Comparison of ENCODE assay signal across 19 mouse cellular contexts in genomic region chr10:68587416-68588040, GRCm38 (mm10). TPM values are rescaled to one million over a fixed set of nuclear protein-coding genes. Genes with fewer than 3 reads are reported as not detected.
DNase-seq lines count a peak whose midpoint lies in the region; ATAC-seq and TF ChIP-seq lines count a peak whose summit lies in the region.
"Had no signal": no experiment of that assay in that cellular context is flagged by ENCODE, and none has a peak within 500 bp of the region (broad histone marks: within the 10 kb centered on the region; RNA-seq: fewer than 3 reads in every experiment).

No protein-coding gene starts in this region.

- H3K4me3 ChIP-seq in limb, embryonic 14.5 days (replicated peaks; ENCODE audit: low read length): no peak overlapping the region
- H3K4me3 ChIP-seq in limb, embryonic 10.5 days: no peak overlapping the region
- H3K4me3 ChIP-seq: embryonic facial prominence, embryonic 12.5 days; gastrocnemius, adult 2 months; hindbrain, embryonic 10.5 days; intestine, embryonic 15.5 days had no signal

- TF ChIP-seq POLR2A in limb, embryonic 14.5 days (IDR thresholded peaks at IDR 0.05; ENCODE audit: borderline replicate concordance, extremely low read depth, insufficient read depth, insufficient read length): no peak

- no peaks in the 10 kb centered on the region for H3K9me3 ChIP-seq in limb, embryonic 14.5 days (ENCODE audit: control insufficient read depth, low read length)
- no peaks in the 10 kb centered on the region for H3K9me3 ChIP-seq in limb, embryonic 10.5 days (replicated peaks)
- H3K9me3 ChIP-seq: embryonic facial prominence, embryonic 12.5 days; hindbrain, embryonic 10.5 days; intestine, embryonic 15.5 days had no signal

- no peaks in the 10 kb centered on the region for H3K36me3 ChIP-seq in limb, embryonic 14.5 days (ENCODE audit: control insufficient read depth, insufficient read depth, low read length)
- no peaks in the 10 kb centered on the region for H3K36me3 ChIP-seq in limb, embryonic 10.5 days
- H3K36me3 ChIP-seq: embryonic facial prominence, embryonic 12.5 days; hindbrain, embryonic 10.5 days; intestine, embryonic 15.5 days had no signal

- no peaks in the 10 kb centered on the region for H3K27me3 ChIP-seq in limb, embryonic 14.5 days (ENCODE audit: control insufficient read depth, insufficient read depth, low read length)
- no peaks in the 10 kb centered on the region for H3K27me3 ChIP-seq in limb, embryonic 10.5 days (ENCODE audit: low read depth, poor library complexity, severe bottlenecking)
- H3K27me3 ChIP-seq: CH12.LX; embryonic facial prominence, embryonic 12.5 days; intestine, embryonic 15.5 days had no signal

- no peak overlapping the region for H3K27ac ChIP-seq in limb, embryonic 14.5 days (replicated peaks; ENCODE audit: low read depth, low read length)
- no peak overlapping the region for H3K27ac ChIP-seq in limb, embryonic 10.5 days
- H3K27ac ChIP-seq: embryonic facial prominence, embryonic 12.5 days; gastrocnemius, adult 2 months; hindbrain, embryonic 10.5 days; hindbrain, embryonic 14.5 days; intestine, embryonic 15.5 days had no signal

- H3K4me2 ChIP-seq in limb, embryonic 14.5 days (replicated peaks; ENCODE audit: low read depth, low read length, severe bottlenecking): no peak overlapping the region
- H3K4me2 ChIP-seq: embryonic facial prominence, embryonic 12.5 days; hindbrain, embryonic 14.5 days; intestine, embryonic 15.5 days had no signal

- H3K9ac ChIP-seq in limb, embryonic 14.5 days (ENCODE audit: low read depth, low read length, severe bottlenecking): no peak overlapping the region
- H3K9ac ChIP-seq: embryonic facial prominence, embryonic 12.5 days; hindbrain, embryonic 14.5 days; intestine, embryonic 15.5 days had no signal

- ATAC-seq in limb, embryonic 14.5 days (ENCODE audit: low FRiP score, low read depth): no peak
- ATAC-seq: forebrain, embryonic 14.5 days; intestine, embryonic 15.5 days had no signal

- intact Hi-C loops in heart, postnatal 25 days (cut with DNase I): no loop called here

- 67% methylated on average over 4 of the region's 4 CpGs for WGBS in limb, embryonic 14.5 days
- 92% methylated on average over 4 of the region's 4 CpGs for WGBS in limb, embryonic 10.5 days

- no peaks in the 10 kb centered on the region for H3K4me1 ChIP-seq in limb, embryonic 14.5 days (ENCODE audit: control insufficient read depth, insufficient read depth, low read length)
- H3K4me1 ChIP-seq in limb, embryonic 10.5 days: no peaks in the 10 kb centered on the region
- H3K4me1 ChIP-seq: intestine, embryonic 15.5 days had no signal

- DNase-seq in adrenal gland, postnatal 14 days: peak; percentile 55
- DNase-seq in adrenal gland, adult 18-20 months (ENCODE audit: low spot score in 2 of 2): no peak
- DNase-seq in heart, adult 11 months: peak; percentile 6
- DNase-seq in heart, postnatal 25 days (ENCODE audit: low spot score): no peak
- DNase-seq in limb, embryonic 14.5 days (ENCODE audit: low spot score): peak; percentile 37
- DNase-seq in limb, embryonic 10.5 days (ENCODE audit: low spot score): no peak
- peak; percentile 8 for DNase-seq in skeletal muscle tissue, adult 2 months (ENCODE audit: low read depth, low spot score)
- no peak for DNase-seq in spleen, postnatal 14 days (ENCODE audit: low spot score in 2 of 2)
- DNase-seq: cerebellum, adult 2 months; cerebellum, postnatal 14 days; embryo, embryonic 11 days; gastrocnemius, adult 2 months; gastrocnemius, postnatal 25 days had no signal

RNA-seq across cellular contexts. Expression of gene Cabcoco1, which starts 45.8 kb away (rescaled TPM):
- total RNA-seq in adrenal gland, postnatal 14 days (2021): 6.1 and 6.5 TPM in 2 replicates
- 1 to 10 TPM; 5.4 to 5.5 TPM for total RNA-seq in adrenal gland, adult 18-20 months (2021)
- total RNA-seq in heart, postnatal 25 days (2021): 10 to 100 TPM; 20.9 to 21.0 TPM
- polyA plus RNA-seq in limb, embryonic 14.5 days (2012; rRNA removed): 0.44 and 0.58 TPM in 2 replicates
- 1.1 and 1.8 TPM in 2 replicates for polyA plus RNA-seq in limb, embryonic 14.5 days (2014; fragmentation: Nextera tagmentation; extraction: Ambion mirVana)
- polyA plus RNA-seq in limb, embryonic 10.5 days (2016; fragmentation: Nextera tagmentation; extraction: Ambion mirVana): 0.25 and 0.43 TPM in 2 replicates

Comparison
In these comparisons a context has a peak if more than half of its experiments do, and no peak if none do; other contexts are left out.
1. DNase-seq: peak in adrenal gland, postnatal 14 days (single experiment), heart, adult 11 months (single experiment), limb, embryonic 14.5 days (single experiment) and skeletal muscle tissue, adult 2 months (single experiment); none in adrenal gland, adult 18-20 months (0 of 2), heart, postnatal 25 days (single experiment), limb, embryonic 10.5 days (single experiment) and spleen, postnatal 14 days (0 of 2).